Mouse (Mus musculus) ES-Bruce4 (cell line): ENCODE measurements around the gene Nphp1.

ENCODE experiments used
- CTCF ChIP-seq: IDR thresholded peaks from one replicate; pipeline ENCODE4 v1.8.1; 2011; ENCODE audit warnings: low read depth, low read length
- POLR2A ChIP-seq: IDR thresholded peaks from one replicate; pipeline ENCODE4 v1.8.1; 2011; ENCODE audit warnings: low read length; ENCODE audit not compliant: insufficient read depth

- TF ChIP-seq CTCF (no peak), POLR2A (no peak)
These were observed 28.7 kb downstream of the Nphp1 start for GRCm38 (mm10) chr2:127760014-127760413.
